Mouse (Mus musculus): Measurements from ENCODE around the gene Arl4c. TPM values are rescaled to one million over a fixed set of nuclear protein-coding genes. Genes with fewer than 3 reads are reported as not detected.

The Arl4c gene
- polyA plus RNA-seq, 1 experiment from 2014 or later = 11.5 TPM

DNA sequence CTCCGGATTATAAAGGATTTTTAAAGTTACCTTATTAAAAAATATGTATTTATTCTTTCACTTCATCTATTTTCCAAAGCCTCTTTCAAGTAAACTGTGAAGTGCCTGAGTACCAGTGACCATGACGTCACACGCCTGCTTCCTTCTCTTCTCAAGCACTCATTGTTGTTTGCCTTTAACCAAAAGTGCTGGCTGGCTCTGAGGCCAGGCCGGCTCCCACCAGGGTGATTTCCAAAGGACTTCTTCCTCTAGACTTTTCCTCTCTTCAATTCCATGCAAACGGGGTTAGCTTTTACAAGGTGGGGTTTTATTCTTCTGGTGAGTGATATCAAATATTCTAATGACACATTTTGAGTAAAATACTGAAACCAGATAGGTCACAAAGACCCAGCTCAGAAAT lies 2.6 kb downstream of the Arl4c start:
- no peak overlapping the region for H3K27ac ChIP-seq
- H3K9me3 ChIP-seq = no peaks in the 10 kb centered on the region
- 15% methylated on average over 5 of the region's 5 CpGs for WGBS
- peaks cover 9% of the 10 kb centered on the region; the same call in 1 of the 2 replicates for H3K36me3 ChIP-seq
- ATAC-seq (ENCODE audit: low FRiP score, low read depth) = no peak
- H3K4me2 ChIP-seq (replicated peaks) = peak overlapping the region; percentile 90
- peak overlapping the region; percentile 84 for H3K4me3 ChIP-seq
- H3K9ac ChIP-seq = no peak overlapping the region
- no peaks in the 10 kb centered on the region for H3K27me3 ChIP-seq
- H3K4me1 ChIP-seq = peaks cover 30% of the 10 kb centered on the region

DNA sequence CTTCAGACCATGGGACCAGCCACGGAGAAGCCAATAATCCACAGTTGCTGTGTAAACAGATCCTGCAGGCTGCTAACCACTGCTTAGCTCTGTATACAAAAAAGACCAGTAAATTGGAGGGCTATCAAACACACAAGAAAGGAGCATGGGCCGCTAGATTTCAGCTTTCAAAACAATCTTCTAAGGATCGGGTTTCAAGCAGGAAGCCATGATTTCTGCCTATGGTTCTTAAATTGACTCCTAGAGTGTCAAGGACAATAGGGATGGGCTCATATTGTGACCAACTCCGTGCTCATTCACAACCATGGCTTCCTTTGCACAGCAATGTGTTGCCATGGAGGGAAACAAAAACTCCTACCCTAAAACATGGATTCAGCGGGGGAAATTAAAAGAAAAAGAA lies 3.1 kb downstream of the Arl4c start:
- WGBS = 23% methylated on average over 5 of the region's 5 CpGs
- peak overlapping the region; percentile 84 for H3K4me3 ChIP-seq

DNA sequence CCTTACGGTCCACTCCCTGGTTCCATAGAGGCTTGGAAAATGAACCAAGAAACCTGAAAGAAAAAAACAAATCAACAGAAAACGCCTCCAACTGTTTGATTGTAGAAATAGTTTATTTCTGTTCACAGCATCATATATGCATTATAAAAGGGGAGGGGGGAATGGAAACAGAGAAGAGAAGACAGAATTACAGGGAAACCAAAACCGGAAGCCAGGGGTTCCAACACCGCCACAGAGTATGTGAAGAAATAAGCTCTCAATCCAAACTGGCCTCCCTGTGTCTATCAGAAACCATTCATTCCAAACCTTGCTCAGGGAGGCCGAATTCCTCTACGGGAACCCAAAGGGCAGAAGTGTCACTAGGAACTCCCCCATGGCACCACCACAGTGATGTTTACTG lies 3.9 kb downstream of the Arl4c start:
- peak overlapping the region; percentile 90; the same call in 1 of the 2 replicates for H3K4me2 ChIP-seq (replicated peaks)
- no peak overlapping the region for H3K27ac ChIP-seq
- H3K27me3 ChIP-seq = no peaks in the 10 kb centered on the region
- peaks cover 9% of the 10 kb centered on the region; the same call in 1 of the 2 replicates for H3K36me3 ChIP-seq
- H3K9me3 ChIP-seq = no peaks in the 10 kb centered on the region
- no peak overlapping the region for H3K9ac ChIP-seq
- H3K4me1 ChIP-seq = peaks cover 30% of the 10 kb centered on the region
- ATAC-seq (ENCODE audit: low FRiP score, low read depth) = no peak
- peak overlapping the region; percentile 84 for H3K4me3 ChIP-seq
- 95% methylated on average over 6 of the region's 6 CpGs for WGBS

More for the DNA sequence above, 3.1 kb downstream of the Arl4c start:
- Histone ChIP-seq H3K4me1 (peaks cover 30% of the 10 kb centered on the region), H3K27ac (no peak overlapping the region), H3K36me3 (peaks cover 9% of the 10 kb centered on the region; the same call in 1 of the 2 replicates), H3K4me2 (replicated peaks) (peak overlapping the region; percentile 90), H3K9me3 (no peaks in the 10 kb centered on the region), H3K9ac (no peak overlapping the region), H3K27me3 (no peaks in the 10 kb centered on the region)
- ATAC-seq (ENCODE audit: low FRiP score, low read depth) = no peak

DNA sequence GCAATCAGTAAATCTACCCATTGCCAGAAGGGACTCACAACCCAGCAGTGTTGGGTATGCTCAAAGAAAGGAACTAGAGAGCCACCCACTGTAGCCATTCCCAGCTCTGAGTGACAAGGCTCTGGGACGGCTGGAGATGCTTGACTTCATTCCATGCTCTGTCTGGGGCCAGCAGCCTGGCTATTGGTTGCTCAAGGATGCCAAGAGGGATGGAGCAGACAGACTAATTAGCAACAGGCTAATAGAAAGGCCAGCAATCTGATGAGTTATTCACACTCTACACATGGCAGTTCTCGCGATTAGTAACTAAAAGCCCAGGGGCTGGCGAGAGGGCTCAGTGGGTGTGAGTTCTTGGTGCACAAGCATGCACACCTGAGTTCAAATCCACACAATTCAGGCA lies 5.6 kb downstream of the Arl4c start:
- H3K4me2 ChIP-seq (replicated peaks) = no peak overlapping the region
- no peak overlapping the region for H3K4me3 ChIP-seq
- ATAC-seq (ENCODE audit: low FRiP score, low read depth) = no peak
- no peak overlapping the region for H3K27ac ChIP-seq
- H3K4me1 ChIP-seq = peaks cover 26% of the 10 kb centered on the region
- H3K36me3 ChIP-seq = peaks cover 9% of the 10 kb centered on the region; the same call in 1 of the 2 replicates
- no peaks in the 10 kb centered on the region for H3K9me3 ChIP-seq
- H3K27me3 ChIP-seq = no peaks in the 10 kb centered on the region
- H3K9ac ChIP-seq = no peak overlapping the region
- 77% methylated on average over 4 of the region's 4 CpGs for WGBS

DNA sequence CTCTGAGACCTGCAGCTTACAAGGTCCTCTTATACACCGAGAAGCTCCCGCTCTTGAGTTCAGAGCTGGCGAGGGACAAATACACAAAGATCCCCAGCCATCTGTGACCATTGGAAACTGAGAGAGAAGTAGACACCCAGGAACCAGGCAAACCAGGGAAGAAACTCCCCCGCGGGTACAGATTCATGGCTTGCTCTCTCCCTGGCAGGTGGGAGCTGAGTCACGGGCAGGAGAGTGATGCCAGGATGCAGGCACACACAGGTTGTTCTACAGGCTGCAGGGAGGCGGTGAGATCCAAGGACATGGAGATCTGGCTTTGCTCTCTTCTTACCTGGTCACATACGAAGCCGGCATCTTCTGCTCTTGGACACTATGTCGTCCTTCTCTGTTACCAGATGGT lies 7.7 kb downstream of the Arl4c start:
- Histone ChIP-seq H3K27ac (no peak overlapping the region), H3K36me3 (peaks cover 9% of the 10 kb centered on the region; the same call in 1 of the 2 replicates), H3K4me3 (no peak overlapping the region), H3K4me1 (peaks cover 12% of the 10 kb centered on the region), H3K27me3 (no peaks in the 10 kb centered on the region), H3K9me3 (no peaks in the 10 kb centered on the region), H3K4me2 (replicated peaks) (no peak overlapping the region), H3K9ac (no peak overlapping the region)
- no peak for ATAC-seq (ENCODE audit: low FRiP score, low read depth)
- WGBS = 84% methylated on average over 10 of the region's 10 CpGs

DNA sequence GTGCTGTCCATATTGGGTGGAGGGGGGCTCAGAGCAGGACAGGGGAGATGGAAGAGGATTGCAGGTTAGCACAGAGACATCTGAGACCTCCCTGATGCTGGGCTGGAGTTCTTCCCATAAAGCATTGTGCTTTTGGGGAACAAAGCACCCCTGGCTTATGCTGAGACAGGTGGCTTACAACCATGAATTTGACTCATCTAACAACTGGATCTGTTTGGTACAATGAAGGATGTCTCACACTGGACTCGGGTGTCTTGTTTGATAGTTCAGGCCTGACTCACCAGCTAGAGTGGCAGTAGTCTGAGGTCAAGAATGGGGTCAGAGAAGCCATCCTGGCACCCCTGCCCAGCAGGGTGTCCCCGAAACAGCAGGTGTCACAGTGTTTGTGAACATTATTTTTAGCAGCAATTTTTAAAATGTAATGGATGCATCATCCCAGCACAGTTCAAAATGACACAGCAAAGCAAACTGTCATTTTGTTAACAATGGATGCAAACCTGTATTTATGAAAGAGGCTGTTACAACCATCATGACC lies 9.7 kb downstream of the Arl4c start:
- H3K9ac ChIP-seq = no peak overlapping the region
- H3K27ac ChIP-seq = no peak overlapping the region
- 73% methylated on average over 2 of the region's 2 CpGs for WGBS
- H3K27me3 ChIP-seq = no peaks in the 10 kb centered on the region
- no peak for ATAC-seq (ENCODE audit: low FRiP score, low read depth)
- no peak overlapping the region for H3K4me3 ChIP-seq
- H3K4me2 ChIP-seq (replicated peaks) = no peak overlapping the region
- H3K9me3 ChIP-seq = no peaks in the 10 kb centered on the region
- H3K36me3 ChIP-seq = peaks cover 3% of the 10 kb centered on the region; the same call in 1 of the 2 replicates
- H3K4me1 ChIP-seq = no peaks in the 10 kb centered on the region

- Histone ChIP-seq H3K27ac (no peak overlapping the region), H3K4me2 (replicated peaks) (no peak overlapping the region), H3K9me3 (no peaks in the 10 kb centered on the region), H3K4me3 (no peak overlapping the region), H3K4me1 (no peaks in the 10 kb centered on the region), H3K27me3 (no peaks in the 10 kb centered on the region), H3K36me3 (no peaks in the 10 kb centered on the region), H3K9ac (no peak overlapping the region)
- no peak for ATAC-seq (ENCODE audit: low FRiP score, low read depth)
- WGBS = 93% methylated on average over 6 of the region's 6 CpGs
These were observed 11.4 kb downstream of the Arl4c start for GRCm38 (mm10) chr1:88690601-88691000.

DNA sequence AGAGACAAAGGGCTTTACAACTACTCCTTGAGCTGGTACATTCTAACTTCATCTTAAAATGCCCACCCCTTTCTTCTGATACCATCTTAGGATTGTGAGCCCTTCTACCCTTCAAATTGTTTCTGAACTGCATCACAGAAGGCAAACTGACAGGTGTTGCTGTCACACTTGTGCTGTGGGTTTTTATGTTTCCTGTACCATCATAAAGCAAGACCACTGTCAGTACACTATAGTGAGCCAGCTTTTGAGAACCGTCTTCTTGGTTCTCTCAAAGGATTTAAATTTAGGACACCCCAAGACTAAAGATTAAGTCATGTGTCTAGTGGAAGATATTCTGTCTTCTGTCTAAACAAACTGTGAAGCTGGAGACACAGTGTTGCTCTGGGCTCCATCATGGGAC lies 17.3 kb downstream of the Arl4c start:
- H3K4me2 ChIP-seq (replicated peaks) = no peak overlapping the region
- 82% methylated on average over 1 of the region's 1 CpGs for WGBS

GRCm38 (mm10) chr1:88681596-88681995 lies 20.4 kb downstream of the Arl4c start:
- Histone ChIP-seq H3K4me2 (replicated peaks) (no peak overlapping the region), H3K36me3 (no peaks in the 10 kb centered on the region), H3K4me3 (no peak overlapping the region), H3K4me1 (no peaks in the 10 kb centered on the region), H3K27me3 (no peaks in the 10 kb centered on the region), H3K27ac (no peak overlapping the region), H3K9me3 (no peaks in the 10 kb centered on the region), H3K9ac (no peak overlapping the region)
- 95% methylated on average over 4 of the region's 4 CpGs for WGBS
- ATAC-seq (ENCODE audit: low FRiP score, low read depth) = no peak

More for the DNA sequence above, 17.3 kb downstream of the Arl4c start:
- Histone ChIP-seq H3K9ac (no peak overlapping the region), H3K4me3 (no peak overlapping the region), H3K36me3 (no peaks in the 10 kb centered on the region), H3K4me1 (no peaks in the 10 kb centered on the region), H3K9me3 (no peaks in the 10 kb centered on the region), H3K27ac (no peak overlapping the region), H3K27me3 (no peaks in the 10 kb centered on the region)
- ATAC-seq (ENCODE audit: low FRiP score, low read depth) = no peak

DNA sequence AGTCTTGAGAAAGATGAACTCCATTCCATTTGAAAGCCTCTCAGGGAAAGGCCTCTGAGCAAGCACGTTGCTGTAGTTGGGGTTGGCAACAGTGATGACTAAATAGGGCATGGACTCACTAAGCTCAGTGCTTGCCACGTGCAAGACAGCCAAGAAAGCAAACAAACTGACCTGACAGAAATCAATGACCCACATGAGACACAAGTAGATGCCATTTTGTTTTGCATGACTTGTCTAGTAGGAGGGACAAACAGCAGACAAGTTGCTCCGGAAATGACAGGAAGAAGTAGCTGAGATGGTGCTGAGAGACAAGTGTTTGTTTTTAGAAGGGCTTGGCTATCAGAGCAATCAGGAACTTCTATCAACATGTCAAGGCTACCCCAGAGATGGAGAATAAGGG lies 21.2 kb downstream of the Arl4c start:
- H3K27me3 ChIP-seq = no peaks in the 10 kb centered on the region
- H3K9ac ChIP-seq = no peak overlapping the region
- no peak for ATAC-seq (ENCODE audit: low FRiP score, low read depth)
- H3K27ac ChIP-seq = no peak overlapping the region
- H3K9me3 ChIP-seq = no peaks in the 10 kb centered on the region
- no peak overlapping the region for H3K4me2 ChIP-seq (replicated peaks)
- no peak overlapping the region for H3K4me3 ChIP-seq
- WGBS = 74% methylated on average over 3 of the region's 3 CpGs
- H3K36me3 ChIP-seq = no peaks in the 10 kb centered on the region
- H3K4me1 ChIP-seq = no peaks in the 10 kb centered on the region

- 65% methylated on average over 3 of the region's 3 CpGs for WGBS
- H3K9me3 ChIP-seq = no peaks in the 10 kb centered on the region
- no peaks in the 10 kb centered on the region for H3K36me3 ChIP-seq
These were observed 23.7 kb downstream of the Arl4c start for GRCm38 (mm10) chr1:88678231-88678739.

DNA sequence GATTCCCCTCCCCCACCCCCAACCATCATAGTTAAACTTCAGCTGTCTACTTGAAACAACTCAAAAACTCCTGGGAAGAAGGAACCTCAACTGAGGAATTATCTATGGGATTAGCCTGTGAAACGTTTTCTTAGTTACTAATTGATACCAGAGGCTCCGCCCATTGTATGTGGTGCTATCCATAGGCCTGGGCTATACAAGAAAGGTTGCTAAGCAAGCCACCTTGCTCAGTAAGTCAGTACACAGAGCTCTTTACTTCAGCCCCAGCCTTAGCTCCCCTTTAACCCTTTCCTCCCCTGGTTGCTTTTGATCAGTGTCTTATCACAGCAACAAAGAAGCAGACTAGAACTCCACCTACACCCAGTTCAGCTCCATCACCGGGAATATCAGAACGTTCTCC lies 31.2 kb downstream of the Arl4c start:
- no peak overlapping the region for H3K27ac ChIP-seq
- no peak overlapping the region for H3K4me2 ChIP-seq (replicated peaks)
- no peak overlapping the region for H3K4me3 ChIP-seq
- H3K27me3 ChIP-seq = 0 out of 2 replicates have a peak, but pooled peaks cover 3% of the 10 kb centered on the region
- H3K9me3 ChIP-seq = no peaks in the 10 kb centered on the region
- ATAC-seq (ENCODE audit: low FRiP score, low read depth) = no peak
- WGBS = 61% methylated on average over 4 of the region's 4 CpGs
- no peak overlapping the region for H3K9ac ChIP-seq
- H3K36me3 ChIP-seq = no peaks in the 10 kb centered on the region
- peaks cover 5% of the 10 kb centered on the region for H3K4me1 ChIP-seq

More at GRCm38 (mm10) chr1:88678231-88678739, 23.7 kb downstream of the Arl4c start:
- no peak for ATAC-seq (ENCODE audit: low FRiP score, low read depth)
- no peak overlapping the region for H3K4me2 ChIP-seq (replicated peaks)
- no peaks in the 10 kb centered on the region for H3K4me1 ChIP-seq
- H3K9ac ChIP-seq = no peak overlapping the region
- H3K4me3 ChIP-seq = no peak overlapping the region
- H3K27ac ChIP-seq = no peak overlapping the region
- H3K27me3 ChIP-seq = no peaks in the 10 kb centered on the region
